Mouse (Mus musculus) urinary bladder, postnatal 36 days (tissue): ENCODE measurements around the gene H2al2a.
"Not testable (repeated sequence)": the region's sequence is repeated elsewhere in the genome, so short reads cannot be mapped to it uniquely, and the experiment has no call there.

ENCODE experiments used
- DNase-seq, 2 experiments: peaks; one replicate each; pipeline ENCODE4 v3.0.0; 2022; ENCODE audit warnings: low spot score in 2 of 2, mixed read lengths in 1 of 2

H2al2a gene

DNA sequence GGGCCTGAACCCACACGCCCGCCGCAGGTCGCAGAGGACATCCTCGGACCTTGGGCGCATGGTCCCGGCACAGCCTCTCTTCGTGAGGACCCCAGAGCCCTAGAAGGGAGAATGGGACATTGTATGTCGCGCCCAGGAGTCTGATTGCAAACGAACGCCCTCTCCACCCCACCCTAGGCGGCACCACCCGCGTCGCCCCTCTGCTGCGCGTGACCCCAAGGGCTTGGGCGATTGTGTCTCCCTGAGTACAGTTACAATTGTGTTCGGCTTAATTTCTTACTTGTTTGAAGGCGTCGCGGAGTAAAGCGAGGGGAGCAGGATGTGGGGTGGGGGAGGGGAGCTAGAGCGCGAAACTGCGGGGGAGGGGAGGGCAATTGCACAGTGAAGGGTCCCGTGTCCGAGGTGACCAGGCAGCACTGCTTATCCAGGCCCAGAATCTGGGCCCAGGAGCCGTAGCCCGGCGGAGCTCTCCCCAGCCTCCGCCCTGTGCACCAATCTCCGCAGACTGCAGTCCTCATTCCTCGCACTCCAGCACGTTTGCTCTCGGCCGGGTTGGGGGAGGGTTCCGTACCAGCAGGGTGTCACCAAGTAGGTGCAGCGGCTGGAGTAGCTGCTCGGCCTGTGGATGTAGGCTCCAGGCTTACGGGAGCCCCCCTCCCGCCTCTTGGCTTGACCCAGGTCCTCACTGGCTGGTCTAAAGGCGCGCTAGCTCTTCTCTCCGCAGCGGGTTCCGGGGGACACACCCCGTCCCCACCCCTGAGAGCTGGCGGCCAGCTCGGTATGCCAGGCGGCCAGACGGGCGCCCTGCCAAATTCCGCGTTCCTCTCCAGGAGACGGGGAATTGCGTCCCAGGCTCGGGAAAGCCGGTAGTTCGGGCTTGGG is 31.6 kb upstream of the H2al2a start:
- peak; percentile 79 to 90 for DNase-seq

DNA sequence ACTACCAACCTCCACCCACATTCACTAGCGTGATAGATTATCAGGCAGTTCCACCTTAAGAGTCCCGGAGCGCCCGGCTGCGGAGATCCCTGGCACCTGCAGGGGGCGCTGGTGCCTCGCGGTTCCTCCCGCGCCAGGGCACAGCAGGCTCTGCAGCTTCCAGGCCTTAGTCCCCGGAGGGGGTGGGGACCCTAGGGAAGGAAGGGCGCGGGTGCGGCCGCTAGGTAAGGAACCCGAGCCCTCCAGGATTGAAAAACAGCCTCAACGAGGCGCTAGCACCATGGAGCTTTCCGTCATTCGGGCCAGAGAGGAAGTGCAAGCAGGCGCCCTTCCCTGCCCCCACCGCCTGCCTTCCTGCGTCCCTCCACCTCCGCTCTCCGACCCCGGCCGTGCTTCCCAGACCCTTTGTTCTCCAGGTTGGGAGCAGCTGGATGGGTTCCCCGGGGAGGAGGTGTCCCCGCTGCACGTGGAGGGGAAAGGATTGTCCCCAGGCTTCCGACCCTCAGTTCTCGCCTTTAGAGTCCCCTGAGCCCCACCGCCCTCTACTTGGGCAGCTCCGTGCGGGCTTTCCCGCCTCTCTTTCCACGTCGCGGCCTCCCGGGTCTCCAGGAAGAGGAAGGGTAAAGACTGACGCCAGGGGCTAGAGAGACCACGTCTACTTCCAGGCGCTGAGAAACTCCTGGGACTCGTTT is 30.8 kb upstream of the H2al2a start:
- peak; percentile 91 to 95 for DNase-seq

DNA sequence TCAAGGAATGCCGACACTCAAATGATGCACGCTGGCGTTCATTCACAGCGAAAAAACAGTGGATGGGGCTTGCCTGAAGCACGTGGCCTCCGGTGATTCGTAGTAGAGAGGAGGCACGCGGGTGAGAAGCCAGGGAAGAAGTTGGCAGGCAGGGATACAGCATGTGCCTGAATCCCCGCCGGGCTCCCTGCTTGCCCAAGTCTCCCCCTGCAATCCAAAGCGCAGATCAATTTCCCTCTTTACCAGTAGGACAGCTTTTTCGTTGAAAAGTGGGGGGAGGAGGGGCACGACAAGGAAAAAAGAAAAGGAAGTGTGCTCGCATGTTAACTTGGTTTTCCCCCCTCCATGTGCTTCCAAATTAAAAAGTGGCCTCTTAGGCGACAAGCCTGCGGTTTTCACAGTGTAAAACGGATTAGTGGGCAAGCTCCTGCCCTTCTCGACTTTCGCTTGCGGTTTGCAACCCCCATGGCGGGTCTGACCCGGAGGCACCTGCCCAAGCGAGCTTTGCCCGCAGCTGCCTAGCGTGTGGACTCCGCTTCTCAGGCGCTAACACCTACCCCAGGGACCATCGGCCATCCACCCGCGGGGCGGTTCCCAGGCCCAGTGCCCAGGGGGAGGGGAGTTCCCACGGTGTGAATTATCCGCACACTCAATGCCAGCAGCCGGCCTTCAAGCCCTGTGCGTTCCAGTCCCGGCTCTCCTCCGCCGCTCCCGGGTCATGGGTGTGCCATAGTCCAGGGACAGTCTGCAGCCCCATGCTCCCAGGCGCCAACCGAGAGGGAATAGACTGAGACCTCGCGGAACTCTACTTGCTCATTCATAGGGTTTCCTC is 29.6 kb upstream of the H2al2a start:
- peak; percentile 31 to 65 for DNase-seq

DNA sequence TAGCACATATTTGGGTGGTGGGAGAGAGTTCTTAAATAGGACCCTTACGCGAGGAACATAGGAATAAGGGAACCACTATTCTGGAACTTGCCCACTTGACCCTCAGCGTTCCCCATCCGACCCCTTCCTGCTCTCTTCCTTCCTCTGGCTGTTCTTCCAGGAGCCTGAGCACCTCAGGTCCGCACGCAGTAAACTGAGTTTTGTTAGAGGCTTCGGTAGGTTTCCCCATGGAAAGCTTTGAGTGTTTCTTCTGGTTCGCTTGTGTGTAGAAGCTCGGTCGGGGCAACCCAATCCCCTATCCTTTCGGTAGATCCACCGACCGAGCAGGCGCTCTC is 29.0 kb upstream of the H2al2a start:
- DNase-seq, result no peak

DNA sequence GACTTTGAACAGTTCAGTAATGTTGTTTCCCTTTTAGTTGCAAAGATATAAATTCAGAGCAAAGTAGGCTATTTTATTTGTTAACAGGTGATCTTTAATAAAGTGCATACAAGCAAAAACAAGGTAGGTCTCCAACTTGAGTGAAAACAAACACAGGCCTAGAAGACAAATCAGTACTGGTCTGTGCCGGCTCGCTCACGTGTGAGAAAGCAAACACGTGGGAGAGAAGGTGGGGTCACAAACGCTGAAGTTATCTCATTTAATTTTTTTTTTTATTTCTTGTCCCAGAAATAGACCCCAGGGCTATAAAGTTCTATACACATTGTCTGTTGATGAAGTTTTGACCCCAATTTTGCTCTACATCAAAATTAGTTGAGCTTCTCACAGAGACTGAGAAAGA is 28.4 kb upstream of the H2al2a start:
- no peak for DNase-seq

DNA sequence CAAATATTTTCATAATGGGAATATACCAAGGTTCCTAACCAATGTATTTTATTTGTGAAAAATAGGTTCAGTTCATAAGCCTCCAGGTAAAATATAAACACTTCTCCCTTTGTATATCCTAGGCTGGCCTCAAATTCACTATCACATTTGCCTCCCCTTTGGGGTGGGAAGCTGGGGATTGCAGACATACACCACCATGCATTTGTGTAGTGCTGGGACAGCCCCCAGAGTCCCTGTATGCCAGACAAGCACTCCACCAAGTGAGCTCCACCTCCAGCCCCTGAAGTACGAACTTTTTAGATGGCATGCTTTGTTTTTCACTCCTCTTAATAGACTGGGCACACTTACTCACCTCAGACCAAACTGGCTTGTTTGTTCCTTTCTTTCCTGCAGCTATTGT is 26.1 kb upstream of the H2al2a start:
- no peak for DNase-seq

DNA sequence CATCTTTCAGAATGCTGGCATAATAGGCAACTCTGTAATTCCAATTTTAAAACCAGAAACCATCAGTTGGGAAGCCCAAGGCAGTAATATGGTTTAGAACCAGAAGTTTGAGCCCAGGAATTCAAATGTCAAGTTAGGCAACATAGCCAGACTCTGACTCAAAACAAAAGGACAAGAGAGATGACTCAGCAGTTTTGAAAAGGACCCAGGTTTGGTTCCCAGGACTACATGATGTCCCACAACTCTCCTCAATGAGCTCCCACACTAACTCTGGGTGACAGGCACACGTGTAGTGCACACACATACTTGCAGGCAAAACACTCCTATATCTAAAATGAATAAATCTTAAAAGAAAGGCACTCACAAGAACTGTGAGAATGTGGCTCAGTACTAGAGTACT is 22.4 kb upstream of the H2al2a start:
- DNase-seq, result no peak

DNA sequence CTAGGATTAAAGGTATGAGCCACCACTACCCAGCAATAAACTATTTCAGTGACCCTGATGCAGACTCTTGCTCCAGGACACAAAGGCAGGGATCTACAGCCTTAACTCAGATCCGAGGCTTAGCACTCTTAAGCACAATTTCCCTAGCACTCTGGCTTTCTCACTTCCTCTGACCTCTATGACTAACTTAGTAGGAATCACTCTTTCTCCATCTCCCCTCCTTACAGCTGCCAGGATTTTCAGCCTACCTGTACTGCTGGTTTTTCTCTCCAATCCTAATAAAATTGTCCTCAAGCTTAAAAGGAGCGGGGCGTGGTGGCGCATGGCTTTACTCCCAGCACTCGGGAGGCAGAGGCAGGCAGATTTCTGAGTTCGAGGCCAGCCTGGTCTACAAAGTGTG is 20.6 kb upstream of the H2al2a start:
- DNase-seq, result no peak

DNA sequence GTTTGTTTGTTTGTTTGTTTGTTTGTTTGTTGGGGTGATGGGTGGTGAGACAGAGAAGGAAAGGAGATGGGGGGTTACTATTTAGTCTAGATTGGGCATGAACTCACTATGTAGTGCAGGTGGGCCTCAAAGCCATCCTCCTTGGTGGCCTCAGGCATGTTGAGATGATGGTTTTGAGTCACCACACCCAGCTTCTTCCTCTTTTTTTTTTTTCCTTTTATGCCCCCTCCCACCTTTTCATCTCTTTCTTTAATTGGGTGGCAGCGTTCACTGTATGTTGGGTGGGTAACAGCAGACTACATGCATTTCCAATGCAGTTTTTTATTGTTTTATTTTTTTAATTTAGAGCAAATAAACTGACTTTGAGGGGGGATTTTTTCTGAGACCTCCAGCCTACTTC is 19.9 kb upstream of the H2al2a start:
- DNase-seq, result no peak

DNA sequence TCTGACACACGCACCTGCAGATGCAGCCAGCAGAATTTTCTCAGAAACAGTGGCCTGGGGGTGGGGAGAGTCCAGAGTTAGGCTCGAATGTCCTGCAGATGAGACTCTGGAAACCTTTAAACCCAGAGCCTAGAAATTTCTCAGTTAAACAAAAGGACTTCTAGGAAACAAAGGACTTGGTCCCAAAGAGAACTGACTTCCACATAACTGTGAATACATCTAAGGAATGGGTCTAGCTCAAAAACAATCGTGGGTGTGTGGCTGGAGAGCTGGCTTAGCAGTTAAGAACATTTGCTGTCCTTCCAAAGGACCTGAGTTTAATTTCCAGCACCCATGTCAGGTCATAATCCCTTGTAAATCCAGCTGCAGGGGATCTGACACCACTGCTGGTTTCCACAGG is 18.8 kb upstream of the H2al2a start:
- DNase-seq, result no peak

DNA sequence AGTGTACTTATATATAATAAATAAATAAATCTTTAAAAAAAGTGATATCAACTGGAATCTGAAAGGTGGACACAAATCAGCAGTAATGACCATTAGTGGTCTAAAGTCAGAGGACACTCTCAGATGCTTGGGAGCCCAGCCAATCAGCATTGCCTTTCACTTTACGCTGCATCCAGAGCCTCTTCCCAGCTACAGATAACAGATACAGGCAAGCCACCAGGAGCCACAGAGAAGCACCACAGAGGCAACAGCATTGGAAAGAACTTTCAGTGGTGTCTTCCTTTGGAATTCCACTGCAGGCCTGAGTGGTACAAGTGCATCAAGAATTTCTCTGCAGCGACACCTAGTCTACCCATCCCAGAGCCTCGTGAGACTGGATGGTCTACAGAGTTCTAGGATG is 16.1 kb upstream of the H2al2a start:
- no peak for DNase-seq

DNA sequence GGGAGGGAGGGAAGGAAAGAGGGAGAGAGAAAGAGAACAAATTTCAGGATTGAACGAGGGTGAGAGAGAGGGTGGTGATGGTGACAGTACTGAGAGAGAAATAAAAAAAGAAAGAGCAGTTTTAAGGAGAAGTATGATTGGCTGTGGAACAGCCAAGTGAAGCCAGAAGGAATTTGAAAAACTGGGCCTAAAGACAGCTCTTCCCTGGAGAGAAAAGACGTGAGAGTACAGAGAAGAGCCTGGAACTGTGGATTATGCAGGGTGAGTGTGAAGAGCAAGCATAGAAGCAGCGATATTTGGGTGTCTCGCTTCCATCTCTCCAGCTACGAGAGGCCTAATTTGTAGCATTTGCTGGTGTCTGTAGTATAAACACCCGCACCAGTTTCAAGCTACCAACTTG is 14.5 kb upstream of the H2al2a start:
- no peak for DNase-seq

DNA sequence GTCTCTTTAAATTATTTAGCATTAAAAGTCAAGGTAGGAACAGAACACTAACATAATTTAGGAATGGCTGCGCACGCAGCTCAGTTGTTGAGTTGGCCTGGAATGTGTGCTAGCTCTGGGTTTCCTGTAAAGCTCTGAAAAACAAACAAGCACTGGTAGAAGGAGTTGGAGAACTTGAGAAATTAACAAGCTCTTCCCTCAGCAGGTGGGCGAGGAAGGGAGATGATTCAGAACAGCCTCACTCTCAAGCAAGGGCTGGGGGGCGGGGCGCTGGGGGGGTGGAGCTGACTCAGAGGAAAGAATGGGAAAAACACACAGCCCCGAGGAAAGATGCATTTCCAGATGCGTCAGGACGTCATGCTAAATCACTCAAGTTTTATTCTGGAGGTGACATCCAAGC is 8.4 kb upstream of the H2al2a start:
- DNase-seq, result no peak

DNA sequence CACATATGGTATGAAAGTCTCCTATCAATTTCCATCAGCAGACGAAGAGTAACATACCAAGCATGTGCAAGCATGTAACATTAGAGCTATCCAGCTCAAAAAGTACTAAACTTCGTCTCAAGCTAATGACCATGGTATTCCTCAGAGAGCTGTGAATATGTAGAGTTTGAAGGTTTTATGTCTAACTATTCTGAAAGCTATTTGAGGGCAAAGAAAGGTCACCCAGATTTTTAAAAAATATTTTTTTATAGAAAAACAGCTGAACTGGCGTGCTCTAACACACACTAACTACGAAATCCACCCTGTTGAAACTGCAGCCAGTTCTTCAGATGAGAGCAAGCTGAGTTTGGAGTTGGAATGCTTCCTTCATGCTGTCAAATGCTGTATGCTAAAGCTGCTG is 7.5 kb upstream of the H2al2a start:
- DNase-seq, result no peak

DNA sequence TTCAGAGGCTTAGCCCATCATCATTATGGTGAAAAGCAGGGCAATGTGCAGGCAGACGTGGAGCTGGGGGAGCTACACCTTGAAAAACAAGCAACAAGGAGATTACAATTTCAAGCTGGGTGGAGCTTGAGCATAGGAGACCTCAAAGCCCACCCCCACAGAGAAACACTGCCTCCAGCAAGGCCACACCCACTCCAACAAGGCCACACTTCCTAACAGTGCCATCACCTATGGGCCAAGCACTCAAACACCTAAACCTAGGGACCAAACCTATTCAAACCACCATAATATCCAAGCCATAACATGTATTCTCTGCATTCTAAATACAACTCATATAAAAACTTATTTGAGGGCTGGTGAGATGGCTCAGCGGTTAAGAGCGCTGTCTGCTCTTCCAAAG is 5.5 kb upstream of the H2al2a start:
- no peak for DNase-seq

DNA sequence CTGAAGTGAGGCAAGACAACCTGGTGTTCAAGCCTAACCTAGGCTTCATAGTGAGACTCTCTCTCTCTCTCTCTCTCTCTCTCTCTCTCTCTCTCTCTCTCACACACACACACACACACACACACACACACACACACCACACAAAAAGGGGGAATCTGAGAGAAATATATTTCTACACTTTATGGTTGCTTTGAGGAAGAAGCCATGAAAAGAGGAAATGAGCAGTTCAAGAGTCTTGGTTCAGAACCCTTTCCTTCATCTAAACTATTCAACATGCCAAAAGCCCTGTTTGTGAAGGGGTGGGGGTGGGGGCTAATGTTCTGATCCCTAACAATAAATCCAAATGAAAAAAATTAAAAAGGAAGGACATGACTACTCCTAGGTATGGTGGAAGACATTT is 7.2 kb downstream of the H2al2a start:
- DNase-seq, result no peak

DNA sequence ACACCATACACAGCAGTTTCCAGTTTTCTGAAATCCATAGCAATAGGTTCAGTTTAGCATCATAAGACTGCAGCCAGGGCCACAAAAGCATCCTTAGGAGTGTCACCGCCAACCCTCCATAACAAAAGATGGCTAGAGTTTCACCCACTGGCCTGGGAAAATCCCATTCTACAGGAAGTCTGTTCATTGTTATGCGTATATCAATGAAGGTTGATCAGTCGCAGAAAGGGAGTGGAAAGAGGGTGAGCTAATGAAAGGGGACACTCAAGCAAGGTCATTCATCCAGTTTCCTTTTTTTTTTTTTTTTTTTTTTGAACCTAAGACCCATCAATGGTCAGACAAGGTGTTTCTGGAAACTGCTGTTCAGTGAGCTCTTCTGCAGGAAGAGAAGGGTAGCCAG is 7.6 kb downstream of the H2al2a start:
- no peak for DNase-seq

DNA sequence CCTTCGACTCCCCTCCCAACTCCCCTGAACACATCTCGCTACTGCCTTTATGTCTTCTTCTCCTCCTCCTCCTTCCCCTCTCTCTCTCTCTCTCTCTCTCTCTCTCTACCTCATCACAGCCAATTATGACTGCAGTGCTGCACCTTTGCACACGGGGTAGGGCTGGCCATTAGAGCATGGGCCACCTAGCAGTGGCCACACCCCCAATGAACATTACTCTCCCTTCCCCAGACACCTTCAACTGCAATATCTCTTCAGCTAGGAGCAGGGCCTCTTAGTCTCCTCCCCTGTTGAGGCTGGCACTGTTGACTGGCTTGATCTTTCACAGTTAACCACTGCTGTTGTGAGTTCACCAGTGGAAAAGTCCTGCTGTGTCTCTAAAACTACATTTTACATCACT is 10.1 kb downstream of the H2al2a start:
- no peak for DNase-seq

DNA sequence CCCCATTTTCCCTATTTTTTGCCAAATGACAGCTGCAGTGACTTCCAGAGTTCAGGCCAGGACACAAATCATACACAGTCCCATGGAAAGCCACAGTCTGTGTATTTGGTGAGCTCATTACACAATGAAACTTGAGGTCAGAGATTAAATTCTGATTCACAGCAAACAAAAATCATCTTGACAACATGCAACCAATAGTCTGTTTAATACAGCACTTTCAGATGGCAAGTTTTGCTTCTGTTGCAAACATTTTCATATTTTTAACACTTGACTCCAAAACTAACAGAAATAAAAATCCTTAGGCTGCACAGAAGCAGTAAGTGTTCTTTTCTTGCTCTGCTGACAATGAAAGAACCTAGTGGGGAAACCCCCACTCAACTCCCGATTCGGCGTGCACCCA is 12.0 kb downstream of the H2al2a start:
- no peak for DNase-seq

DNA sequence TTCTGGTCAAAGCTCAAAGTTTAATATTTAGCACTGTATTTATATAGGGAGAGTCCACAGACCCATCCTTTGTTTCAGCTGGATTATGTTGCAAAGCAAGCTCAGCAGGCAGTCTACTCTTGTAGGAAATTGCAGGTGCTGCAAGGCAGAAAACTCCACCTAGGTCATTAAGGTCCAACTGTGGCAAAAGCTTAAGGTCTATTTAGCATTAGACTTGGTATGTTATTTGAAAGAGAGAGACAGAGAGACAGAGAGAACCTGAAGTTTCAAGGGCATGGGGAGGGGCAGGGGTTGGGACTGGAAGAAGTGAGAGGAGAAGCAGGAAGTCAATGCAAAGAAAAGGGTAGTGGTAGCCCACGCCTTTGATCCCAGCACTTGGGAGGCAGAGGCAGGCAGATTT is 14.0 kb downstream of the H2al2a start:
- no peak for DNase-seq

DNA sequence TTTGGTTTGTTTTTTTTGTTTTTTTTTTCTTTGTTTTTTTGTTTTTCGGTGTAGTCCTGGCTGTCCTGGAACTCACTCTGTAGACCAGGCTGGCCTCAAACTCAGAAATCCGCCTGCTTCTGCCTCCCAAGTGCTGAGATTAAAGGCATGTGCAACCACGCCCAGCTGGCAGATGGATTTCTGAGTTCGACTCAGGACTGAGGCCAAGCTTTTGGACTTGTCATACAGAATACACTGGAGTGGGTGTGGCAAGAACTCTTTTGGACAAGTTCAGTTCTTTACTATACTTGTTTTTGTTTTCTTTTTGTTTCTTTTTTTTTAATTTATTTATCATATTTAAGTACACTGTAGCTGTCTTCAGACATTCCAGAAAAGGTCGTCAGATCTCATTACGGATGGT is 18.1 kb downstream of the H2al2a start:
- DNase-seq, result no peak

DNA sequence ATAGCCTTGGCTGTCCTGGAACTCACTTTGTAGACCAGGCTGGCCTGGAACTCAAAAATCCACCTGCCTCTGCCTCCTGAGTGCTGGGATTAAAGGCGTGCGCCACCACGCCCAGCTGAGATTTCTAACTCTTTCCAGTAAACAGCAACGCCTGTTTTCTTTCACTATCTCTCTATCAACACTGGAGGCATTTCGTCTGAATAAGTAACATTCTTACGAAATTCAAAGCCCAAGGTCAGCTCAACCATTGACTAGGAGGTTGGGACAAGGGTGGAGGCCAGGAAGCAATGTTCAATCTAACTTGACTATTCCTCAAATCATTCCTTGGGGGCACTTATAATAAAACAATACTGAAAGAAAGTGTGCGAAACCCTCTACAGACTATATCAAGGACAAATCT is 18.5 kb downstream of the H2al2a start:
- not testable (repeated sequence) for DNase-seq

DNA sequence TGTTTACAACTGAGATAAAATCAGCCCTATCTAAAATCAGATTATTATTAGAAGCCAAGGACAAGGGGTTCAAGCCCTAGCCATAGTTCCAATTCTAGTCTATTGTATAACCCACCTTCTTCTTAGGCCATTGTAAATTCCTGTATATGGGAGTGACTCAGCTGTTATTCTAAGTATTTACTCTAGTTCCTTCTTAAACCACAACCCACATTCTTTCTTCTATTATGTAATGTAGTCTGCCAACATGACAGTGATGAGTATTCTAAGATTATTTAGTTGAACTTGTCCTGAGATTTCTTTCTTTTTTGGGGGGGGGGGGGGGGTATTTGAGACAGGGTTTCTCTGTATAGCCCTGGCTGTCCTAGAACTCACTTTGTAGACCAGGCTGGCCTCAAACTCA is 19.1 kb downstream of the H2al2a start:
- not testable (repeated sequence) for DNase-seq
